Mouse (Mus musculus) heart, embryonic 14.5 days (tissue): ENCODE results near the gene Tagln. TPM values are rescaled to one million over a fixed set of nuclear protein-coding genes. Genes with fewer than 3 reads are reported as not detected.
A peak's percentile ranks its signal among the peaks of the same experiment; 100 is the strongest.

Experiments
- ATAC-seq: fragments of 200-750 bp; cut with Nextera tagmentation; 2 replicates; pipeline ENCODE4 v1.8.0; 2017; ENCODE audit warnings: low read depth, moderate TSS enrichment; ENCODE audit not compliant: insufficient number of reproducible peaks, insufficient read depth, low FRiP score
- H3K27ac ChIP-seq, 2 experiments: fragments of 200-500 bp in 1 of 2; fragments of 300-500 bp in 1 of 2; sonication (generic) in 1 of 2; replicated peaks in 1 of 2; 2 replicates each; pipeline ENCODE4 v1.5.1; 2012 to 2014; ENCODE audit warnings: low read depth in 2 of 2, low read length in 2 of 2, control low read depth in 1 of 2, mild to moderate bottlenecking in 1 of 2, mixed read lengths in 1 of 2; ENCODE audit not compliant: control insufficient read depth in 1 of 2, insufficient read depth in 1 of 2
- H3K27me3 ChIP-seq: fragments of 300-500 bp; sonication (generic); 2 replicates; pipeline ENCODE4 v1.6.1; 2014; ENCODE audit warnings: mild to moderate bottlenecking, low read length, control low read depth; ENCODE audit not compliant: control insufficient read depth, insufficient read depth
- H3K36me3 ChIP-seq: fragments of 300-500 bp; sonication (generic); 2 replicates; pipeline ENCODE4 v1.6.1; 2014; ENCODE audit warnings: mild to moderate bottlenecking, control low read depth, low read length, mixed read lengths; ENCODE audit not compliant: control insufficient read depth, insufficient read depth
- H3K4me1 ChIP-seq, 2 experiments: fragments of 200-500 bp in 1 of 2; fragments of 300-500 bp in 1 of 2; sonication (generic) in 1 of 2; 2 replicates each; pipeline ENCODE4 v1.6.1; 2012 to 2014; ENCODE audit warnings: low read length in 2 of 2, control low read depth in 1 of 2, mixed read lengths in 1 of 2; ENCODE audit not compliant: control insufficient read depth in 2 of 2, insufficient read depth in 2 of 2
- H3K4me2 ChIP-seq: fragments of 300-500 bp; sonication (generic); 2 replicates; pipeline ENCODE4 v1.6.1; 2014; ENCODE audit warnings: mild to moderate bottlenecking, low read length
- H3K4me3 ChIP-seq, 2 experiments: fragments of 200-500 bp in 1 of 2; fragments of 300-500 bp in 1 of 2; sonication (generic) in 1 of 2; 2 replicates each; pipeline ENCODE4 v1.5.1; 2012 to 2014; ENCODE audit warnings: low read length in 2 of 2, mild to moderate bottlenecking in 2 of 2, control low read depth in 1 of 2, low read depth in 1 of 2, moderate library complexity in 1 of 2; ENCODE audit not compliant: control insufficient read depth in 1 of 2, insufficient read depth in 1 of 2
- H3K9ac ChIP-seq: fragments of 300-500 bp; sonication (generic); 2 replicates; pipeline ENCODE4 v1.6.1; 2014; ENCODE audit warnings: mild to moderate bottlenecking, low read length
- H3K9me3 ChIP-seq: fragments of 300-500 bp; sonication (generic); 2 replicates; pipeline ENCODE4 v1.6.1; 2016; ENCODE audit warnings: low read length, control low read depth; ENCODE audit not compliant: control insufficient read depth
- WGBS: fragments of 180-500 bp; shearing (Covaris S2); extraction: QIAGEN DNeasy Blood & Tissue Kit; methylation state at CpG from one replicate; pipeline ENCODE4 v1.1.7; 2014; 5-methylcytosine and 5-hydroxymethylcytosine counted together
- polyA plus RNA-seq: library from polyadenylated mRNA; unstranded; fragments of >200 nt; fragmentation: Nextera tagmentation; extraction: Ambion mirVana; gene quantifications from 2 replicates; pipeline ENCODE4 v1.2.1, GENCODE M21; 2014

Gene Tagln
- polyA plus RNA-seq, 1 experiment from 2014 or later, result 143 TPM

GRCm38 (mm10) chr9:45954294-45955106, 18.6 kb upstream of the Tagln start:
- Histone ChIP-seq H3K27me3 (no peaks in the 10 kb centered on the region), H3K36me3 (peaks cover 35% of the 10 kb centered on the region), H3K4me3 (peak overlapping the region; percentile 66 to 79), H3K4me2 (peak overlapping the region; percentile 85), H3K27ac (peak overlapping the region; percentile 72 to 89), H3K9me3 (no peaks in the 10 kb centered on the region), H3K9ac (peak overlapping the region; percentile 88), H3K4me1 (peaks cover 12 to 16% of the 10 kb centered on the region in 2 experiments)
- ATAC-seq, result peak; percentile 45
- under 1% methylated on average over 62 of the region's 63 CpGs for WGBS

- H3K27me3 ChIP-seq, result no peaks in the 10 kb centered on the region
- H3K9me3 ChIP-seq, result no peaks in the 10 kb centered on the region
- H3K9ac ChIP-seq, result peak overlapping the region; percentile 88
- ATAC-seq, result no peak
- peak overlapping the region; percentile 66 to 79 for H3K4me3 ChIP-seq
- H3K36me3 ChIP-seq, result peaks cover 43% of the 10 kb centered on the region
- H3K4me1 ChIP-seq, result peaks cover 12 to 16% of the 10 kb centered on the region in 2 experiments
- H3K27ac ChIP-seq, result peak overlapping the region; percentile 72 to 89
- WGBS, result 57% methylated on average over 13 of the region's 13 CpGs
- peak overlapping the region; percentile 85 for H3K4me2 ChIP-seq
Measured at GRCm38 (mm10) chr9:45953511-45954293, 17.8 kb upstream of the Tagln start.

GRCm38 (mm10) chr9:45952890-45953289, 17.0 kb upstream of the Tagln start:
- Histone ChIP-seq H3K27me3 (no peaks in the 10 kb centered on the region), H3K4me2 (peak overlapping the region; percentile 85), H3K9me3 (no peaks in the 10 kb centered on the region), H3K9ac (peak overlapping the region; percentile 88; the same call in 1 of the 2 replicates), H3K4me1 (peaks cover 12 to 16% of the 10 kb centered on the region in 2 experiments), H3K36me3 (peaks cover 51% of the 10 kb centered on the region), H3K4me3 (no peak overlapping the region), H3K27ac (no peak overlapping the region)
- ATAC-seq, result no peak
- WGBS, result 83% methylated on average over 7 of the region's 7 CpGs

GRCm38 (mm10) chr9:45952057-45952456, 16.2 kb upstream of the Tagln start:
- WGBS, result 88% methylated on average over 4 of the region's 4 CpGs
- H3K36me3 ChIP-seq, result peaks cover 60% of the 10 kb centered on the region

GRCm38 (mm10) chr9:45946872-45947183, 11.0 kb upstream of the Tagln start:
- no peak overlapping the region for H3K27ac ChIP-seq
- no peak for ATAC-seq
- WGBS, result 87% methylated on average over 10 of the region's 10 CpGs
- no peaks in the 10 kb centered on the region for H3K4me1 ChIP-seq
- H3K36me3 ChIP-seq, result peaks cover 100% of the 10 kb centered on the region
- H3K4me3 ChIP-seq, result no peak overlapping the region
- no peak overlapping the region for H3K9ac ChIP-seq
- no peaks in the 10 kb centered on the region for H3K9me3 ChIP-seq
- H3K4me2 ChIP-seq, result no peak overlapping the region
- no peaks in the 10 kb centered on the region for H3K27me3 ChIP-seq

More at GRCm38 (mm10) chr9:45952057-45952456, 16.2 kb upstream of the Tagln start:
- Histone ChIP-seq H3K4me1 (peaks cover 12 to 16% of the 10 kb centered on the region in 2 experiments), H3K27me3 (no peaks in the 10 kb centered on the region), H3K4me3 (no peak overlapping the region), H3K4me2 (no peak overlapping the region), H3K9me3 (no peaks in the 10 kb centered on the region), H3K27ac (no peak overlapping the region), H3K9ac (no peak overlapping the region)
- ATAC-seq, result no peak

- peaks cover 100% of the 10 kb centered on the region for H3K36me3 ChIP-seq
- no peaks in the 10 kb centered on the region for H3K9me3 ChIP-seq
- WGBS, result 80% methylated on average over 16 of the region's 16 CpGs
- no peaks in the 10 kb centered on the region for H3K4me1 ChIP-seq
- H3K27me3 ChIP-seq, result no peaks in the 10 kb centered on the region
- H3K4me3 ChIP-seq, result no peak overlapping the region
- no peak for ATAC-seq
- H3K4me2 ChIP-seq, result no peak overlapping the region
- H3K9ac ChIP-seq, result no peak overlapping the region
- H3K27ac ChIP-seq, result no peak overlapping the region
Measured at GRCm38 (mm10) chr9:45946182-45946871, 10.5 kb upstream of the Tagln start.

GRCm38 (mm10) chr9:45945721-45946120, 9.9 kb upstream of the Tagln start:
- Histone ChIP-seq H3K9me3 (no peaks in the 10 kb centered on the region), H3K36me3 (peaks cover 100% of the 10 kb centered on the region), H3K4me2 (no peak overlapping the region), H3K9ac (no peak overlapping the region), H3K4me3 (no peak overlapping the region), H3K27me3 (no peaks in the 10 kb centered on the region), H3K27ac (no peak overlapping the region), H3K4me1 (no peaks in the 10 kb centered on the region)
- ATAC-seq, result no peak
- 87% methylated on average over 13 of the region's 13 CpGs for WGBS
